Mouse (Mus musculus) midbrain, embryonic 14.5 days (tissue): ENCODE measurements at regions not wholly inside any gene's neighbourhood (a gene's known extent, or its start where the extent isn't known, plus 50 kb on each side); places are given as distances from the start of the nearest gene placed in this dataset.

Source experiments
- ATAC-seq: fragments of 200-750 bp; cut with Nextera tagmentation; 2 replicates; pipeline ENCODE4 v1.8.0; 2017; ENCODE audit warnings: moderate number of reproducible peaks, moderate library complexity; ENCODE audit not compliant: low FRiP score, low TSS enrichment
- DNase-seq: peaks from one replicate; pipeline ENCODE4 v3.0.0-alpha.2; 2015
- H3K27ac ChIP-seq: fragments of 300-500 bp; sonication (generic); replicated peaks from 2 replicates; pipeline ENCODE4 v1.5.1; 2014; ENCODE audit warnings: mild to moderate bottlenecking, low read depth, low read length, moderate library complexity
- H3K27me3 ChIP-seq: fragments of 300-500 bp; sonication (generic); 2 replicates; pipeline ENCODE4 v1.6.1; 2014; ENCODE audit warnings: low read length, control low read depth, mixed read lengths; ENCODE audit not compliant: control insufficient read depth, insufficient read depth
- H3K36me3 ChIP-seq: fragments of 300-500 bp; sonication (generic); 2 replicates; pipeline ENCODE4 v1.6.1; 2014; ENCODE audit warnings: low read length, control low read depth; ENCODE audit not compliant: control insufficient read depth, insufficient read depth
- H3K4me1 ChIP-seq: fragments of 300-500 bp; sonication (generic); 2 replicates; pipeline ENCODE4 v1.6.1; 2014; ENCODE audit warnings: mild to moderate bottlenecking, antibody characterized with exemption, low read length, control low read depth; ENCODE audit not compliant: control insufficient read depth, insufficient read depth
- H3K4me2 ChIP-seq: fragments of 300-500 bp; sonication (generic); 2 replicates; pipeline ENCODE4 v1.6.1; 2014; ENCODE audit warnings: mild to moderate bottlenecking, low read length, moderate library complexity
- H3K4me3 ChIP-seq: fragments of 300-500 bp; sonication (generic); replicated peaks from 2 replicates; pipeline ENCODE4 v1.5.1; 2014; ENCODE audit warnings: low read depth, low read length
- H3K9ac ChIP-seq: fragments of 300-500 bp; sonication (generic); replicated peaks from 2 replicates; pipeline ENCODE4 v1.6.1; 2014; ENCODE audit warnings: mild to moderate bottlenecking, low read length, moderate library complexity
- H3K9me3 ChIP-seq: fragments of 300-500 bp; sonication (generic); 2 replicates; pipeline ENCODE4 v1.6.1; 2016; ENCODE audit warnings: low read length, control low read depth, mixed read lengths; ENCODE audit not compliant: control insufficient read depth
- WGBS: fragments of 180-500 bp; shearing (Covaris S2); extraction: QIAGEN DNeasy Blood & Tissue Kit; methylation state at CpG from one replicate; pipeline ENCODE4 v1.1.7; 2014; 5-methylcytosine and 5-hydroxymethylcytosine counted together

DNA sequence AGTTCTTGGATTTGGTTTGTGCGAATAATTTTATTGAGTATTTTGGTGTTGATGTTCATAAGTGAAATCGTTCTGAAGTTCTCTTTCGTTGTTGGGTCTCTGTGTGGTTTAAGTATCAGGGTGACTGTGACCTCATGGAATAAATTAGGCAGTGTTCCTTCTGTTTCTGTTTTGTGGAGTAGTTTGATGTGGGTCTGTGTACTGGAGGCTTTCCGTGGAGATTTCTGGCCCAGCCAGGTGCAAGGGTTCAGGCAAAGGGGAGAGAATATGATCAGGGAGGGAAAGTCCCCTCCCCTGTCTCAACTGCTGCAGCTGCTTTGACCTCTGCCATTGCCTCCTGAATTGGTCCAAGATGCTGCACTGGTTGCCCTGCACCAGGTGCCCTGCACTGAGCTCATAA, 775.7 kb downstream of the Otol1 start:
- H3K9me3 ChIP-seq, result no peaks in the 10 kb centered on the region
- no peaks in the 10 kb centered on the region for H3K27me3 ChIP-seq
- no peak overlapping the region for H3K9ac ChIP-seq
- no peak overlapping the region for H3K4me2 ChIP-seq
- H3K4me1 ChIP-seq, result no peaks in the 10 kb centered on the region
- WGBS, result 93% methylated on average over 4 of the region's 4 CpGs
- H3K36me3 ChIP-seq, result no peaks in the 10 kb centered on the region
- no peak overlapping the region for H3K27ac ChIP-seq
- no peak overlapping the region for H3K4me3 ChIP-seq
- ATAC-seq (no peak), DNase-seq (no peak)

DNA sequence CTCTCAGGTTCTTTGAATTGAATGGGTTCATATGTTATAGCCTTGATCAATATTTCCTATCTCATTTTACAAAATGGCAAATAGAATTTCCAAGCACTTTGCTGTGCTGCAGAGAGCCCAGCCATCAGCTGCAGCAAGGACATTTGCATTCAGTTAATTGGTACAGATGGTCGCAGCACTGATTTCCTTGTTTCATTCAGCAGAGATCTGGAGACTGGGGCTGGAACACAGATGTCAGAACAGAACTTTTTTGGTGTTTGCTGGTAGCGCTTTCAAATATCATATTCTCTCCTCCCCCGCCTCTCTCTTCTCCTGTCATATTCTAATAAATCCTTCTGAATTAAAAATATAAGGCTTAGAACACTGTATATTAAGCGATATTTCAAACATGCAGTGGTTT, 794.8 kb downstream of the Otol1 start:
- no peak overlapping the region for H3K4me2 ChIP-seq
- H3K4me1 ChIP-seq, result no peaks in the 10 kb centered on the region
- H3K36me3 ChIP-seq, result no peaks in the 10 kb centered on the region
- no peak overlapping the region for H3K9ac ChIP-seq
- WGBS, result 86% methylated on average over 4 of the region's 4 CpGs
- DNase-seq, result peak; percentile 14
- ATAC-seq, result no peak
- H3K27me3 ChIP-seq, result no peaks in the 10 kb centered on the region
- H3K9me3 ChIP-seq, result no peaks in the 10 kb centered on the region
- no peak overlapping the region for H3K27ac ChIP-seq
- H3K4me3 ChIP-seq, result no peak overlapping the region

- ATAC-seq, result no peak
- Histone ChIP-seq H3K9ac (no peak overlapping the region), H3K27me3 (no peaks in the 10 kb centered on the region), H3K4me2 (no peak overlapping the region), H3K9me3 (no peaks in the 10 kb centered on the region), H3K4me1 (no peaks in the 10 kb centered on the region), H3K27ac (no peak overlapping the region), H3K36me3 (no peaks in the 10 kb centered on the region), H3K4me3 (no peak overlapping the region)
- no peak for DNase-seq
- WGBS, result 75% methylated on average over 4 of the region's 4 CpGs
Observed at GRCm38 (mm10) chr3:70803411-70803810, 796.0 kb downstream of the Otol1 start.

- ATAC-seq (no peak), DNase-seq (no peak)
- Histone ChIP-seq H3K4me2 (no peak overlapping the region), H3K27me3 (no peaks in the 10 kb centered on the region), H3K4me3 (no peak overlapping the region), H3K9me3 (no peaks in the 10 kb centered on the region), H3K27ac (no peak overlapping the region), H3K36me3 (no peaks in the 10 kb centered on the region), H3K9ac (no peak overlapping the region), H3K4me1 (no peaks in the 10 kb centered on the region)
- 77% methylated on average over 2 of the region's 2 CpGs for WGBS
Observed at GRCm38 (mm10) chr3:70803885-70804284, 796.5 kb downstream of the Otol1 start.

DNA sequence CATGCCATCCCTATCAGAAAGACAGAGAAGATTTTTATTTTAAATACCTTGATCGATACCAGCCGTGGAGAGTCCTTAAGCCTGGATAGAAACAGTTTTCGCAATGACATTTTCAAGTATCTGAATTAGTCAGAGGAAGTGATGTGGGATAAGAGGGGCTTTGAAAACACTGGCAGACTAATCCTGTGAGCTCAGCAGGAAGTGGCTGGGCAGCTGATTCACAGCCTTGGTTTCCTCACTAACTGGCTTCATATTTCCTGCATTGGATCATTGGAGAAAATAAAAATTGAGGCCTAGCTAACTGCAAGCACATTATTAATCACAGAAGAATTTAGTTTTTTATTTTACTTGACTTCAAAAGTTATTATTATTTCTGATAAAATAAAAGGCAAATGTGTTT, 799.8 kb downstream of the Otol1 start:
- Histone ChIP-seq H3K9me3 (no peaks in the 10 kb centered on the region), H3K9ac (no peak overlapping the region), H3K4me2 (no peak overlapping the region), H3K4me3 (no peak overlapping the region), H3K36me3 (no peaks in the 10 kb centered on the region), H3K27ac (no peak overlapping the region), H3K4me1 (no peaks in the 10 kb centered on the region), H3K27me3 (no peaks in the 10 kb centered on the region)
- DNase-seq (peak; percentile 18), ATAC-seq (no peak)
- WGBS, result 72% methylated on average over 3 of the region's 3 CpGs
